Mouse (Mus musculus) MN1 (cell line): Measurements from ENCODE around the gene Gtf2ird1.
A peak's percentile ranks its signal among the peaks of the same experiment; 100 is the strongest.
"Not testable (repeated sequence)": the region's sequence is repeated elsewhere in the genome, so short reads cannot be mapped to it uniquely, and the experiment has no call there.

Experiments used
- DNase-seq: peaks from one replicate; pipeline ENCODE4 v3.0.0-alpha.2; 2016; ENCODE audit warnings: low spot score

The Gtf2ird1 gene

DNA sequence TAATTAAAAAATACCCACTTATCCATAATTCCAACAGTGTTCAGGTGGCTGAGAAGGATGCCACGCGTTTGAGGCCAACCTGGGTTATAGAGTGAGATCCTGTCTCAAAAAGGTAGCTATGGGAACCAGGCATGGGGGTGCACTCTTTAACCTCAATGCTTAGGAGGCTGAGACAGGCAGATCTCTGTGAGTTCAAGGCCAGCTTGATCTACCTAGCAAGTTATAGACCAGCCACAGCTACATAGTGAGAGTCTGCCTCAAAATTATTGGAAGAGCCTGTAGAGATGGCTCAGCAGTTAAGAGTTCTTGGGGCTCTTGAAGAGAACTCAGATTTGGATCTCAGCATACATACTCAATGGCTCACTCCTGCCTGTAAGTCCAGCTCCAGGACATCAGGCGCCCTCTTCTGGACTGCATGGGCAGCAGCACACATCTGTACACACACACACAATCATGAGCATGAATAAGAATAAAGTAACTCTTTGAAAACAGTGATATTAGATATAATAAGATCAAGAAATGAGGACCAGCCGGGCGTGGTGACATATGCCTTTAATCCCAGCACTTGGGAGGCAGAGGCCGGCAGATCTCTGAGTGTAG lies 18.6 kb upstream of the Gtf2ird1 start:
- DNase-seq: no peak

DNA sequence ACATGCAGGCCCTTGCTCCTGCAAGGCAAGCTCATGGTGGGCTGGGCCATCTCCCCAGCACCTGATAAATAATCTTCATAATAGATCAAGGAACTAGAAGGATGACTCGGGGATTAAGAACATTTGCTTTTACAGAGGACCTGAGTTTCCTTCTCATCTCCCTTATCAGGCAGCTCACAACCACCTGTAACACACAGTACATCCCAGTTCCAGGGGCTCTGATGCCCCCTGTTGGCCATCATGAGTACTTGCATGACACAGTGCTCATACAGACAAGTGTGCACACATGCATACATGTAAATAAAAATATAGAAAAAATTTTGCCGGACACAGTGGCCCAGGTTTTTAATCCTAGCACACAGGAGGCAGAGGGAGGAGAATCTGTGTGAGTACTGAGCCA lies 17.4 kb upstream of the Gtf2ird1 start:
- DNase-seq: no peak

DNA sequence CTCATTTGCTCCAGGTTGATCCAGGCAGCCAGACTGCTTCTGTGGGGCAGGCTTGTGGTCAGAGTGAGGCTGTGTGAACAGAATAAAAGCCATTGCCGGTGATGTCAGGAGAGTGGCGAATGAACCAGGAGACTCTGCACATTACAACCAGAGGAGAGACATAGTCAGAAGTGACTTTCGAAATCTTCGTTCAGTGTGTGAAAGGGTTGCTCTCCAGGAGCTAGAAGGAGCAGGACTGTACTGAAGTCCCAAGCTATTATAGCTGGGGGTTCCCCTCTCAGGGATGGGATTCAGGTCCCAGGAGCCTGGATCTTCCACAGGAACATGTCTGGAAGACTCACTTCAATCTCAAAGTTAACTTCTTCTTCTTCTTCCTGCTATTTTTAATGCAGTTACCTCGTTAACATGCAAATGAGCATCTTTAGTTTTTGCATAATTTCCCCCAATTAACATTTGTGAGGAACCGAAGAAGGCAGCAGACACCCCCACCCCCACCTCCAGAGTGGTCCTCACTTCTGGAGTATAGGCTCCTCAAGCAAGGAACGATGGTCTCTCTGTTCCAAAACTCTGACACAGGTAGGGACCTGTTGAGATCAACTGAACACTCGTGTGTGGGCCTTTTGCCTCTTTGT lies 14.1 kb upstream of the Gtf2ird1 start:
- no peak for DNase-seq

DNA sequence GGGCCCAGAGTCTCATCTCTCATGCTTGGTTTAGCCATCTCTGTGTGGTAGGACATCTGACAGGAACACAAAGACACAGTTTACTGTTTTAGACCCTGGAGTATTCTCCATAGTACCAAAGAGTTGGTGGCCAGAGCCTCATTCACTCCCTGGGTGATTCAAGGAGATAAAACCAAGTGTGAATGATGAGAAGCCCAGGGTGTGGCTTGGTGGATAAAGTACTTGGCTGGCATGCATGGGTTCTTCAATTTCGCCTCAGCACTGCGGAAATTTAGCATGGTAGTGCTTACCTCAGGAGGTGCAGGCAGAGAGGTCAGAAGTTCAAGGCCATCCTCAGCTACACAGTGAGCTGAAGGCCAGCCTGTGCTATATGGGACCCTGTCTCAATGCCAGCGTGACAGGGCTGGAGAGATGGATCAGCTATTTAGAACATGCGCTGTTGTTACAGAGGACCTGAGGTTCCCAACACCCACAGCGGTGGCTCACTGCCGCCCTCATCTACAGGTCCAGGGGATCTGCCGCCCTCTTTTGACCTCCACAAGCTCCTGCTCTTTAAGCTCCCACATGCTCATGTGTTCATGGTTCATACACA lies 13.1 kb upstream of the Gtf2ird1 start:
- no peak for DNase-seq

DNA sequence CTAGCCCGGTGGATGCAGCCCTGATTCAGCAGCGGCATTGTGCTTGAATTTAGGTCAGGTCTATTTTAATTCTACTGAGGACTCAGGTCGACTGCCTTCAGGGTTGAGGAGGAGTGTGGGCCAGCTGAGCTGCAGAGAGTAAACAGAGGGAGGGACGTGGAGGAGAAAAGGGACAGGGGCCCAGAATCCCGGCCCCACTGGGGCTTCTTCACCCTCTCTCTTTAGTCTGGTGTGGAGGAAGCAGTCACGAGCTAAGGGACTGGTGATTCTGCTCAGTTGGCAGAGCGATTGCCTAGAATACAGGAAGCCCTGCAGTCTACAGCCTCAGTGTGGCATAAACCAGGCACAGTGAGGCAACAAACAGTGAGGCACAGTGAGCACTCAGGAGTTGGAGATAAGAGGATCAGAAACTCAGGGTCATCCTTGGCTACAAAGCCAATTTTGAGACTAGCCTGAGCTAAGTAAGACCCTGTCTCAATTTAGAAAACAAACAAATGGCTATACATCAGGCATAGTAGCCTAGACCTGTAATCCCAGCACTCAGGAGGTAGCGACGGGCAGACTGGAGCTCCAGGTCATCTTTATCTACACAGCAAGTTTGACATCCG lies 11.7 kb upstream of the Gtf2ird1 start:
- DNase-seq: no peak

DNA sequence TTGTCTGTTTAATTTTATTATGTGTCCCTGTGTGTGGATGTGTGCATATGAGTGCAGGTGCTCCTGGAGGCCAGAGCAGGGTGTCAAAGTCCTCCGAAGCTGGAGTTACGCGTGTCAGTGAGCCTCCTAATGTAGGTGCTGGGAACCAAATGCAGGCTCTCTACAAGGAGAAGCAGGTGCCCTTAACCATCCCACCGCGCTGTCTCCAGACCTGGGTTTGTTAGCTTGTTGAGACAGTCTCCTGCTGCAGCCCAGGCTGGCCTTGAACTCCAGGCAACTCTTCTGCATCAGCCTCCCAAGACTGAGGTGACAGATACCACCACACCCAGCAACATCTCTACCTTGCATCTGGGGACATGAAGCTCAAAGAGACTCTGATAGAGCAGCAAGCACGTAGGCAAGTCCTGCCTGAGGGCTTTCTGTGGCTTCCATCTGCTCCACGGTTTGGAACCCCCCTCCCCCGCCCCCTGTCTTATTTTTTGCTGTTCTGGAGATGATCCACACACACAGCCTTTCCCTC lies 10.6 kb upstream of the Gtf2ird1 start:
- DNase-seq: no peak

DNA sequence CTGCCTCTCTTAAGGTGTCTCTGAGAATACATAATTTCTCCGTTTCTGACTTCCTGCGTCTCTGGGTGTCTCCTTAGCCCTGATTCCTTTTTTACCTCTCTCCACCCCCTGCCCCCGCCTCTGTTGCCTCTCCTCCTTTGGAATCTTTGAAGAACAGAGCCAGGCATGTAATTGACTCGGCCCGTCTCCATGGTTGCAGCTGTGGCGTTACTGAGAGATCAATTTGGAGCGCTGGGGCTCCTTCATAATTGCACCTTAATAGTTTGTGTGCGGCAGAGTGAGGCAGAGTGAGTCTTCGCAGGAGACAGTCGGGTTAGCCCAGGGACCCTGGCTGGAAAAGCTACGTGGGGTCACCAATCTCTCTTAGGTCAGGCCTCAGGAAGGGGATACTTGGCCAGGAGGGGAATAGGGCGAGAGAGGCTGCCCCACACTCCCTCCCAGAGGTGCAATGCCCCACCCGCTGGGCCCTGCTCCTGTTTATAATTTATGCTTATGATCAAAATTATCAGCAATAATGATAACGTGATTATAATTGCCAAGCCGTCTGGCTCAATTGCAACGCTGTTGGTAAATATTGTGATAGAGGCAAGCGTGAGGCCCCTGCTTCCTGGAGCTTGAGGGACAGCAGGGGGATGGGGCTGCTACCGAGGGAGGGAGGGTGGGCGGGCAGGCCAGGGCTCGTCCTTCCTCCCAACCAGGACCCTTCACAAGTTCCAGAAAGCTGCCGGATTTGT lies 9.9 kb upstream of the Gtf2ird1 start:
- DNase-seq: peak; percentile 55

DNA sequence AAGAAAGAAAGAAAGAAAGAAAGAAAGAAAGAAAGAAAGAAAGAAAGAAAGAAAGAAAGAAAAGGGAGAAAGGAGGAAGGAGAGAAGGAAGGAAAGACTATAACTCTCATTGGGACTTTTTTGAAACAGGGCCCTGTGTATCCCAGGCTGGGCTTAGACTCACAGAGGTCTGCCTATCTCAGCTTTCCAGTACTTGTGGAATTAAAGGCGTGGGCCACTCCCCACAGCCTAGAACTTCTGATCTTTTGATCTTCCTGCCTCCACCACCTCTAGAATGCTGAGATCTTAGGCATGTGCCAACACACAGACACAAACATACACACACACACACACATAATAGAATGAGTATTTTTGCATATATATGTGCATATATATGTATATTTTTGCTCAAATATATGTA lies 8.7 kb upstream of the Gtf2ird1 start:
- no peak for DNase-seq

DNA sequence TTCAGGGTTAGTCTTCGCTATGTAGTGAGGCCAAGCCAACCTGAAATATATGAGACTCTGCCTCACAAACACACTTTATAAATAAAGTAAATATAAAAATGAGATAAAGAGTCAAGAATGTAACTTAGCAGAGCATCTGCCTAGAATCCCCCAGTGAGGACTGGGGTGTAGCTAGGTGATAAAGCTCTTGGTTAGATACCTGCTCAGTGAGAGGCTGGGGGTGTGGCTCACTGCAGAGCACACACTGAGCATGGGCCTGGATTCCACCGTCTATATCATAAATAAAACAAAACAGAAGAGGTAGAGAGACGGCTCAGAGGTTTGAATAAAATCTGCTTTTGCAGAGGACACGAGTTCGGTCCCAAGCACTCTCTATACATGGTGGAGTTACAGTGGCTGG lies 7.7 kb upstream of the Gtf2ird1 start:
- no peak for DNase-seq

DNA sequence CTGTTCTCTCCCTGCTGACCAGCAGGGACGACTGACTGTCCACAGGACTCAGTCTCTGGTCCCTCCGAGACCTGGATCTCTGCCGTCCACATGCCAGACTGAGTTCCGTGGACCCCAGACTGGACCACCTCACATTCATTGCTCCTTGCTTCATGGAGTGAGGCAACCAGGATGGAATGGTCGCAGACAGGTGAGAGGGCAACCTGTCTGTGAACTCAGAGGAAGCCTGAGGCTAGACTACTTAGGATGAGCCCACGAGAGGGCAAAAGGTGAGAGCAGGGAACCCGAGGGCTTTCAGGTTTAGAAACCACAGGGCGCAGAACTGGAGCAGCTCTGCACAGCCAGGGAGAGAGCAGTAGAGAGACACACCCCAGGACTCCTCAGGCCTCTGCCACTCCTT lies 6.2 kb upstream of the Gtf2ird1 start:
- DNase-seq: no peak

DNA sequence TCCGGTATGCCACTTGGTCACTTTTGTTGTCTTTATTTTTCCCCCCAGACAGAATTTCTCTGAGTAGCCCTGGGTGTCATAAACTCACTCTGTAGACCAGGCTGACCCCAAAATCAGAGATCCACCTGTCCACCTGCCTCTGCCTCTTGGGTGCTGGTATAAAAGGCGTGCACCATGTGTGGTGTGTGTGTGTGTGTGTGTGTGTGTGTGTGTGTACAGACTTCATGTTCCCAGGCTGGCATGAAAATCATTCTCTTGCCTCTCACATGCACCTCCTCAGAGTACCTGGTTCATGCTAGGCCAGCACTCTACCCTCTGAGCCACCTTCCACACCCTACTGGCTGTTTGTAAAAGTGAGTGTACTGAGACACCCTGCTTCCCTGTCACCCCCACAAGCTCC lies 5.8 kb upstream of the Gtf2ird1 start:
- DNase-seq: no peak

DNA sequence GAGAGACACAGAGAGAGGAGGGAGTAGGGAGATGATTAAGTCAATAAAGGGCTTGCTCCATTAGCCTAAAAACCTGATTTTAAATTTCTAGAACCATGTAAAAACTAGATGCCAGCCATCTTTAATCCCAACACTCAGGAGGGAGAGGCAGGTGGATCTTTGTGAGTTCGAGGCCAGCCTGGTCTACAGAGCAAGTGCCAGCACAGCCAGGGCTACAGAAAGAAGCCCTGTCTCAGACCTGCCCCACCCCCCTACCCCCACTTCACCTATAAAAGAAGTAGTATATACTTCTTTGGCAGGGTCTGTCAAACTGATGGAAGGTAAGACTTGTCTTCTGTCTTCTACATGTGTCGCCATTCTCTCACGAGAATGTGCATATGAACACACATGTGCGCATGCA lies 4.0 kb upstream of the Gtf2ird1 start:
- no peak for DNase-seq

DNA sequence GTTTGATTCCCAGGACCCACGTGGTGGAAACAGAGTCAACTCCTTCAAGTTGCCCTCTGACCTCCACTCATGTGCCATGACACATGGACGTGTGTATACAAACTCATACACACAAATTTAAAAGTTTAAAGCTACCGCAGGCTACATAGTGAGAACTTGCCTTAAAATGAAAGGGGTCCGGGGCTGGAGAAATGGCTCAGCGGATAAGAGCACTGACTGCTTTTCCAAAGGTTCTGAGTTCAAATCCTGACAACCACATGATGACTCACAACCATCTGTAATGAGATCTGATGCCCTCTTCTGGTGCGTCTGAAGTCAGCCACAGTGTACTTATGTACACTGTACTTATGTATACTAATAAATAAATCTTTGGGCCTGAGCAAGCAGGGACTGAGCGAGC lies 2.6 kb upstream of the Gtf2ird1 start:
- no peak for DNase-seq

DNA sequence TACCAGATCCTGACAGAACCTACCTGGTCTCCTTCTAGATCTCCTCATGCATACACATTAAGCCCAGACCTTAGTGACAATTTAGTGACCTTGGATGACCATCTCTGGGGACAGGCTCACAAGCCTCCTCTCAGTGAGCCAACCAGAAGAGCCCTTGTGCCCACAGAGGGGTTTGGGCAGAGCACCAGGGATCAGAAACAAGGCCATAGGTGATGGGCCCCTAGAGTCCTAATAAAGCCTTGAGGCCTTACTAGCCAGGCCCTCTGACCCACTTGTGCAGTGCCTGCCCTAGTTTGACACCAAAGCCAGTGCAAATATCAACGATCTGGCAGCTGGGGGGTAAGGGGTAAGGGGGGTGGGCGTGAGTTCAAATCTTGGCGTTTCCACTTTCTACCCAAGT lies 1.9 kb upstream of the Gtf2ird1 start:
- no peak for DNase-seq

DNA sequence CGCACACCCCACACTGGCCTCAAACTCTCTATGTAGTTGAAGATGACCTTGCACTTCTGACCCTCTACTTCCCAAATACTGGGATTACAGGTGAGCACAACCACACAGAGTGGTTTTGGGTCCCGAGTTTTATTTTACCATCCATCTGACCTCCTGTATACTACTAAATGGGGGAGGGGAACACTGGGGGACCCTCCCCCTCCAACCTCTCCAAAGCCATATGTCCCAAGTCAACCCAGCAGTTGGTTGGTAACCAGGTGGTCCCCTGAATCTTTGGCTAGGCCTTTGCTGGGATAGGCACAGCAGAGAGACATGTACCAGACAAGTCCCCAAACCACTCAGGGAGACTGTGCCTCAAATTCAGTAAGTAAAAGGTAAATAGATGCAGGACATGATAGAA lies 855 bp upstream of the Gtf2ird1 start:
- DNase-seq: no peak

DNA sequence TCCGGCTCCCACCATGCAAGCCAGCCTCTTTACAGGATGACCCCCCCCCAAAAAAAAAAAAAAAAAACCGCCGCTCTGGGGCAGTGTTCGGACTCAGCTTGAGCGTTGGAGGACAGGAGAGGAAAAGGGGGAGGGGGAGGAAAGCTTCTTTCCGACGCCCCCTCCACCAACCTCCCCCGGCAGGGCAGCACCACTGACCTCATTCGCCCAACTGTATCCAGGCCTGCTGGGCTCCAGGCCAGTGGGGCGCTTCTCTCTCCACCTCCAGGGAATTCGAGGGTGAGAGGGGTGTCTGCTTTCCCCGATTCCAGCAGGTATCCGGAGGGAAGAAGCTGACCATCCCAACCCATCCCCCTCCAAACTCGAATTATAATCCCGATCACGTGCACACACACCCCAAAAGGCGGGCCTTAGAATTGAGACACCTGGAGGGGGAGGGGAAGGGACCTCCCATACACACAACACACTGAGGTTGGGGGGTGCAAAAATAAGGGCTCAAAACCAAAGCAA lies 547 bp downstream of the Gtf2ird1 start:
- DNase-seq: peak; percentile 76

DNA sequence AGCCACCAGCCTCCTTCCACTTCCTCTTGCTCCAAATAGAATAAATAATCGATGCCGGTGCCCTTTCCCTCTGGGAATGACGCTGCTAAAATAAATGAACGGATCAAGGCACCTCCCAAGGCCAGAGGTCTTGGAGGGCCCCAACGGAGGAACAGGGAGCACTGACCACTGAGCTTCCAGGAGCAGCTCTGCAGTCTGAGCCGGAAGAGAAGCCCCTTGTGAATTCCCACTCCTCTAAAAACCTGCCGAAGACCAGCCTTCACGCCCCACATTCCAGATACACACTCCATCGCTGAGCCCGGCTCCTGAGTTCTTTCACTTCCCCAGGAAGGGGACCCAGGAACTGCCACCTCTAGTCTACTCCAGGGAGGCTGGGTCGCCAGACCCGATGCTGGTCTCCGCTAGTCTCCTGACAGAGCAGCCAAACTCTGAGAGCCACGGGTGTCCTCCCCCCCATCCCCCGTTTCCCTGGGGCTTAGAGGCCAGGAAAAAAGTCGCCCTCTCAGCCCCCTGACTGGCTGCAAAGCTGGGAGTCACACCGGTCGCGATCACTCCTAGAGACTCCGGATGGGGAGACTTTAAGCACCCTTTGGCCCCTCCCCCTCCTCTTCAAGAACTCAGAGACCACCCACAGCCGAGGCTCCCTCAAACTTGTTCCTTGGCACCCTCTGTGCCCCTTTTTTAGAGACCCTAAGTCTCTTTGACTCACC lies 1.2 kb downstream of the Gtf2ird1 start:
- DNase-seq: peak; percentile 36

DNA sequence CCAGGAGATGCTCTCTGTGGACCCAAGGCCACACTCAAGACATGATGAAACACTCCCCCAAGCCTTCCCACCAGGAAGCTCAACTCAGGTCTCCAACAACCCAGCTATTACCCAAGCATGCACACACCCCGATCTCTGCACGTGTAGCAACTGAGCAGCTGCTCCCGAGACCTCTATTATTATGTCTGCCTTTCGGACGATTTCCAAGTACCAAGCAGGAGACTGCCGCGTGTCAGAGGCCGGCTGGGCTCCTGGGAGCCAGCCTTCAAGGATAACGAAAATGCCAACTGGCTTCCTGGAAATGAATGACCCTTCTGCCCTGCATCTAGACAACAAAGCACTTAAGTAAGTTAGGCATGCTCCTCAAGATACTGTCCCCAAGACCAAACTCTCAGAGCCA lies 2.1 kb downstream of the Gtf2ird1 start:
- DNase-seq: no peak

DNA sequence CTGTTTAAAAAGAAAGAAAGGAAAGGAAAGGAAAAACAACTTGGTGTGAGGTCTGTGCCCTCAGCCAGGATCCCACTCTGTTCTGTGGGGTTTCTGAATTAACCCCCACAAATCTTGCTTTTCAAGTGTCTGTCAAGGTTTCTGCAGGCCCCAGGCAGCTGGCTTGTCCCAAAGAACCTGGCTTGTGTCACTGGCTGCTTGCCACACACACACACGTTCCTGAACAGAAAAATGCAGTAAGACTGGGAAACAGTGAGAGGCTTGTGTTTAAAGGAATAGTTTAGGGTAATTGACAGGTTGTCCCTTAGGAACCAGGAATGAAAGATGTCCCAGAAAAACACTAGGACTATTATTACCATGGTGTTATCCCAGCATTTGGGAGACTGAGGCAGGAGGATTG lies 2.9 kb downstream of the Gtf2ird1 start:
- no peak for DNase-seq

DNA sequence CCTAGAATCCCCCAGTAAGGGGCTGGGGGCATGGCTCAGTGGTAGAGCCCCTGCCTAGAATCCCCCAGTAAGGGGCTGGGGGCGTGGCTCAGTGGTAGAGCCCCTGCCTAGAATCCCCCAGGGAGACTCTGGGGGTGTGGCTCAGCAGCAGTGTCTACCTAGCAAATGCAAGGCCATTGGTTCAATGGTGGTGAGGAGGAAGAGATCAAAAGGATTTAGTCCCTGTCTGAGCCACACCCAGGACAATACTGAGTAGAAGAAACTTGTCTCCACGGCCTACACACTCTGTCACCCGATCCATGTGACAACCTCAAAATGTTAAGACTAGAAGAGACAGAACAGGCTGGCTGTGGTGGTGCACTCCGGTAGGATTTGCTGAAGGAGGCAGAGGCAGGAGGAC lies 9.8 kb downstream of the Gtf2ird1 start:
- DNase-seq: not testable (repeated sequence)

DNA sequence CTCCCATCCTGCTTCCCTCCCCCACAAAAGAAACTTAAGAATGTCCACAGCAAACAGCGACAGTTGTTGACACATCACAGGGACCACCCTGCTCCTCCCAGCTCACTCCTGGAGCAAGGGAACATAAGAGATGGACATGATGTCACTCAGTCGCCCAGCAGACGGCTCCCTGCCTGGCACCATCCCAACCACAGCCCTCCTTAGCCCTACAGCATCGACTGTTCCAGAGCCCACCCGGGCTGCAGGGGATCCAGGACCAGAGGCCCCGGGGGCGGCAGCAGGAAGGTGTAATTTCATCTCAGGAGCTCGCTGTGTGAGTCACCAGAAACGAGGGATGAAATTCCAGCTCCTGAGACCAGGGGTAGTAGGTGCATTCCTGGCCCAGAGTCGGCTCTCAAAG lies 10.6 kb downstream of the Gtf2ird1 start:
- DNase-seq: peak; percentile 39
